Mouse (Mus musculus): ENCODE data around the gene Eva1b. TPM values are rescaled to one million over a fixed set of nuclear protein-coding genes. Genes with fewer than 3 reads are reported as not detected.

The Eva1b gene
- total RNA-seq (2022), result 1 to 10 TPM; 2.0 to 4.9 (median 2.6) TPM

- DNase-seq (ENCODE audit: low spot score in 2 of 2), result peak in 1 of 2 experiments; percentile 44
Observed at GRCm38 (mm10) chr4:126147533-126148160, at the start of gene Eva1b. Eva1b (plus strand) TSS chr4:126147744.

DNA sequence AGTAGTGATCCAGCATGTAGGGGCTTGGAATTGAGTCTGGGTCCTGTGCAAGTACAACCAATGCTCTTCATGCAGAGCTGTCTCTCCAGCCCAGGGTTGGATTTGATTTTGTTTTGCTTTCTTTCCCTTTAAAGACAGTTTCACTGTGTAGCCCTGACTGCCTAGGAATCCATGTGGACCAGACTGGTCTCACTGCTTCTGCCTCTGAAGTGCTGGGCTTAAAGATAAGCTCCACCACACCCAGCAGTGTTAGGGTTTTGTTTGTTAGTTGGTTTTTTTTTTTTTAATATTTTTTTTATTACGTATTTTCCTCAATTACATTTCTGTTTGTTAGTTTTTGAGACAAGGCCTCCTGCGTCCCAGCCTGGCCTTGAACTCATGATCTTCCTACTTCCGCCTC is 48.2 kb upstream of the Eva1b start:
- DNase-seq (ENCODE audit: low spot score in 2 of 2), result no peak

GRCm38 (mm10) chr4:126100764-126101163 is 46.8 kb upstream of the Eva1b start:
- no peak for DNase-seq (ENCODE audit: low spot score in 2 of 2)

- DNase-seq (ENCODE audit: low spot score in 2 of 2), result peak in 1 of 2 experiments; percentile 33
Observed at GRCm38 (mm10) chr4:126102061-126102841, 45.3 kb upstream of the Eva1b start.

GRCm38 (mm10) chr4:126103057-126103581 is 44.4 kb upstream of the Eva1b start:
- DNase-seq (ENCODE audit: low spot score in 2 of 2), result peak; percentile 86 to 91

DNA sequence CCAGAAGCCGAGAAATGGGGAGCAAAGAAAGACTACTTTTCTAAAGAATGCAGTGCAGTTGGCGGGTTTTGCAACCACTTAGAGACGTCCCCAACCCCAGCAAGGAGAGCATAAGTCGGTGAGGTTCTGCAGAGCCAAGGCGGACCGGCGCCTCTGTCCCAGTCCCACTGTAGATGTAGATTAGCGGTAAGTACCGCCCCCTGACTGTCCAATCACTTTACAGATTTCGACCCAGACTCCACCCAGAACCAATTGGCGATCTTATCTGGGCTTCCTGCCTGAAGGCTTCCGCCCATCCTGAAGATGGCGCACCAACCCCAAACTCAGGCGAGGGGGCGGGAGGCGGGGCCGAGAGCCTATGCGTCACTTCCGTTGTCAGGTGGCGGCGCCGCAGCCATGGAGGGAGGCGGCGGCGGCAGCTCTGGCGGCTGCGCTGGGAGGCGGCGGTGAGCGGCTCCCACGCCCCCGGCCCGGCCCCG is 43.9 kb upstream of the Eva1b start, which contains the start of gene Stk40:
Stk40 (plus strand) TSS at position 368 of the 479 bp plus-strand sequence.
- DNase-seq (ENCODE audit: low spot score in 2 of 2), result peak; percentile 90 to 93

DNA sequence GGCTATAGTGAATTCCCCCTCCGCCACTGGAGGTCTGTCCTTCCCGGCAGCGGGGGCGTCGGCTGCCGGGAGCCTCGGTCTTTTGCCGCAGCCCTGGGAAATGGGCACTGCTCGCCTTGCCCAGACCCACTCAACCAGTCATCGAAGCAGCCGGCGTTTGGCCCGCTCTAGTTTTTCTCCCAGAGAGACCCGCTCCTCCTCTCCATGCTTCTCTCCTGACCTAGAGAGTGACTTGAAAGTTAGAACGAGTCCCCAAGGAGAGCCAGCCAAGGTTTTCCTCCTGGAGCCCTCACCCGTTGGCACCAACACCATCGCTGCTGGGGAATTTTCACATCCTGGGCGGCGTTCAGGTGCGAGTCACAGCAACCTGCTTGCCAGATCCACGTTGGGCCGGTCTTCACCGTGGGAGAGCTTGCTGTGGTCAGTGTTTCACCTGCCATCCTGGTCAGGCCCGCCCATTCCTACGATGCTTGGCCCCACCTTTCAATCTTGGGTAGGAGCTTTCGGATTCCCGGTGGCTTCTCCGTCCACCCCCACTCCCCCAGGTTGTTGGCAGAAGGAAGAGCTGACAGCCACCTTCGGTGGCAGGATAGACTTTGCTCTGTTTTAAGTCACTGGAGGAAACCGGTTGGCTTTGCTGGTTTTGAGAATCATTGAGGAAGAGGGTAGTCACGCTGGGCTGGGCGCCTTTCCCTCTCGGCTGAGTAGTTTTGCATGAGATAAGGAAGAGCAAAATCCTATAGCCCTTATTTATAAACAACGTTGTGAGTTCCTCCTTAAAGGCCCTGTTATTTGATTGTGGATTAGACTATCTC is 43.1 kb upstream of the Eva1b start:
- DNase-seq (ENCODE audit: low spot score in 2 of 2), result no peak

DNA sequence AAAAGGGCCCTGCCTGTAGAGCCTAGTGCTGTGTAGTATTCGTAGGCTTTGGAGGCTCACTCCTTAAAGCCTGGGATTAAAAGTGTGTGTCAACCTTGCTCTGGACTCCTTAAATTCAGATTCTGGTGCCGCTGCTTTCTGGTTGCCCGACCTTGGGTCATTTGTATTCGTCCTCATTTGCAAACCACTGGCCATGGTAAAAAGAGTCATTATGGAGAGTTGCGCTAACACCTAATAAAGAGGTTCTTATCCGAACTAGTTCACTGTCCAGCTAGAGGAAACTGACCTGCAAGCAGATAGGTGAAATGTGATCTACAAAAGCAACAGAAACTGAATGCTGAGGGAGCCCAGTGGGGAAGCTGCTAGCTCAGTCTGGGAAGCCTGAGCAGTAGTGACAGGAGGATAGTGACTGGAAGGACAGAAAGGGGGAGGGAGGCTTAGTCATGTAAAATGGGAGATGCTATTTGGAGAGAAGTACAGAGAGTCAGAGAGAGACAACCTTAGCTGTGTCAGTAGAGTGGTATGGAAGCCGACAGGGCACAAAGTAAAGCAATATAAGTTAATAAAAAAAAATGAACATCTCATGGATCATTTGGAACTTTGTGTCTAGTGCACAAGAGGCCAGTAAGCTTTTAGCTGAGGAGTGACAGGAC is 42.3 kb upstream of the Eva1b start:
- DNase-seq (ENCODE audit: low spot score in 2 of 2), result no peak

GRCm38 (mm10) chr4:126108061-126108740 is 39.3 kb upstream of the Eva1b start:
- DNase-seq (ENCODE audit: low spot score in 2 of 2), result no peak

DNA sequence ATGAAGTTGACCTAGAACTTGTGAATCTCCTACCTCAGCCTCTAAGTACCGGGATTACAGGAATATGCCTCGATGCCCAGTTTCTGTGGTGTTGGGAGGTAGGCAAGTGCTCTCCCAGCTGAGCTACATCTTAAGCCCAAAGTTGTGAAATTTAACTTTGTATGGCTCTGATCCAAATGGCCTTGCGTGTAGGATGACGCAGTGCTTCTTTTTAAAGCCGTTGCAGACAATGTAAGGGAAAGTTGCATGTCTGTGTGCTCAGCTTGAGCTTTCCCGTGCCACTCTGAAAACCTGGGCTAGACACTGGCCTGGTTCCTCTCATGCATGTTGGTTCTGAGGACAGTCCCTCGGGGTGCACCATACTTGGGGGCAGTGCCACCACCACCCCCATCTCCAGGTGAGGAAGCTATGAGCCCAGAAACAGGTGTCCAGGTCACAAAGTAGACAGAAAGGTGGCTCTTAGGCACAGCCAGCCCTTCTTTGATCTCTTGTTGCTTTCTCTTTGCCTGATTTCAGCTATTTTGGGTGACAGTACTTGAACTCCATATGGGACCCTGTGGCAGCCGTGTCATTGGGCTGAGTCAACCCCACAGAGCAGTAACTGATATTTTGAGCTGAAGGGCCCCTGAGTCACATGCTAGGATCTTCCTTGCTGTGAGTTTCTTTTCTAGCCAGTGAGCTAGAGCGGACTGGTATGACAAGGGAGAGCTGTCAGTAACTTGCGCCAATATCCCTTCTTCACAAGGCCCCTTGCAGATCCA is 37.8 kb upstream of the Eva1b start:
- no peak for DNase-seq (ENCODE audit: low spot score in 2 of 2)

- DNase-seq (ENCODE audit: low spot score in 2 of 2), result peak; percentile 81 to 84
Observed at GRCm38 (mm10) chr4:126110374-126111152, 37.0 kb upstream of the Eva1b start.

GRCm38 (mm10) chr4:126111153-126111549 is 36.4 kb upstream of the Eva1b start:
- DNase-seq (ENCODE audit: low spot score in 2 of 2), result no peak

DNA sequence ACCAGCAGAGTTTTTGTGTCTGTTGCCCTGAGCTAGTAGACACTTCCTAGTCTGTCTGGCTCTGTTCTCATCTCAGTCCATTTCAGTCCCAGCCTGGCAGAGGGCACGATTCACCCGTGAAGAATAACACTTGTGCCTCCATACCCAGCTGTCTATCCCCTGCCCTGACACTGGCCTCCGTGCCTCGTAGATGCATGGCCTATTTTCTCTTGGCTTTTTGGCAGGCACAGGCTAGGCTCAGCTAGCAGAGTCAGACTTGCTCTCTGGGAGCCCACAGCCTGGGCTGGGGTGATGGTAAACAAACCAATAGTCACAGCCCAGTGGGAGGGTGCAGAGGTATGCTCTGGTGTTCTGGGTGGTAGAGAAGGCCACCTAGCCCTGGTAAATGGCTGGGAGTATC is 34.3 kb upstream of the Eva1b start:
- DNase-seq (ENCODE audit: low spot score in 2 of 2), result peak; percentile 65 to 69

- DNase-seq (ENCODE audit: low spot score in 2 of 2), result peak in 1 of 2 experiments; percentile 66
Observed at GRCm38 (mm10) chr4:126113943-126114342, 33.6 kb upstream of the Eva1b start.

DNA sequence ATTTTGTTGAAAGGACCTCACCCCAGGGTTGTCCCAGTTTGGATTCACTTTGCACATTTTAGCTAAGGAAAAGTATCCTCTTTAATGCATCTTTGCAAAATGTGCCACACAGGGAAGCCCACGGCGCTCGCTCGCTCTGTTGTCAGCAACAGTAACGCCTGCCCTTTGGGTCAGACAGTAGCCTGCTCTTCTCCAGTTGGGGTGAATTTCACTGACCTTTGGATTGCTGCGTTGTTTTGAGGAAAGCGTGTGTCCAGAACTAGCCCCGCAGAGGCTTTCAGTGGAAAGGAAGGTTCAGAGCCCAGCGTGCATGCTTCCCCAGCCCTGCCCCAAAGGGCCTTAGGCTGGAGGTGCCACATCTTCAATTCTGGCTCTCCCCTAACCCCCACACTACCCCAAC is 32.1 kb upstream of the Eva1b start:
- no peak for DNase-seq (ENCODE audit: low spot score in 2 of 2)

- DNase-seq (ENCODE audit: low spot score in 2 of 2), result no peak
Observed at GRCm38 (mm10) chr4:126115871-126116521, 31.5 kb upstream of the Eva1b start.

DNA sequence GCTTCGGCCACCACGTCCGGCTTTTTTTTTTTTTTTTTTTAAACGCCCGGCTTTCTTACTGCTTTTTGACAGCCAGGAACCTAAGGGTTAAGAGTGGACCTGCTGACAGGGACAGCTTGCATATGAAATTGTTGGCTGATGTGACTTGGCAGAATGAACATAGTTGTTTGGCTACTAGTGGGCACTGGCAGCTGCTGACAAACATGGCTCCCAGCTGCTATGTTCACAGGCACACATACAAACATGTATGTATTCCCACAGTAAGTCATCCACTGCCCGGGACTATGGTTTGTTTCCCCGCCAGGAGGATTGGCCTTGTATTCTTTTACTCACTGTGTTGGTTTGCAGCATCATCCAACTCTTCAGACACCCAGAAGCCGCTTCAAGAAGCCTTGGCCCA is 30.4 kb upstream of the Eva1b start:
- DNase-seq (ENCODE audit: low spot score in 2 of 2), result no peak

- no peak for DNase-seq (ENCODE audit: low spot score in 2 of 2)
Observed at GRCm38 (mm10) chr4:126118651-126119050, 28.9 kb upstream of the Eva1b start.
